Mouse (Mus musculus) c-Kit-positive CD71-positive TER-119-positive erythroid progenitor cells, embryonic 14.5 days (primary cell): Measurements from ENCODE around the gene Aadacl3.

ENCODE experiments used
- DNase-seq: peaks from one replicate; pipeline ENCODE4 v3.0.0-alpha.2; 2013; ENCODE audit warnings: low spot score

The Aadacl3 gene

GRCm38 (mm10) chr4:144463656-144464055 is at the start of gene Aadacl3:
Gene Aadacl3, minus strand, starts transcription at chr4:144463756.
- no peak for DNase-seq

DNA sequence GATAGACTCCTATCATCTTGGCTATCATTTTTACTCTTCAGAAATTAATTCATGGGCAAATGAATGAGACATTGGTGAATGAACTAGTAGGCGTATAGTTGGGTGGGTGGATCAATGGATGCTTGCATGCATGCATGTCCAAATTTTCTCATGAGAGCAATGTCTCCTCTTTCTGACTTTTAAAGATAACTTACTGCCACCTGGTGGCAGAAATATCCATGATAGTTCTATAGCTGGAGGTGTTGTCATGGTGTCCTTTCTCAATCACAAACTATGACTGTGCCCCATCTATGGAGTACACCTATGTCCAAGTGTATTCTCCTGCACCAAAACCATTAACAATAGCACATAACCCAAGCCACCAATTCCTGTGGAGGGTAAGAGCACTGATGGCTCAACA is 43.0 kb upstream of the Aadacl3 start:
- no peak for DNase-seq

DNA sequence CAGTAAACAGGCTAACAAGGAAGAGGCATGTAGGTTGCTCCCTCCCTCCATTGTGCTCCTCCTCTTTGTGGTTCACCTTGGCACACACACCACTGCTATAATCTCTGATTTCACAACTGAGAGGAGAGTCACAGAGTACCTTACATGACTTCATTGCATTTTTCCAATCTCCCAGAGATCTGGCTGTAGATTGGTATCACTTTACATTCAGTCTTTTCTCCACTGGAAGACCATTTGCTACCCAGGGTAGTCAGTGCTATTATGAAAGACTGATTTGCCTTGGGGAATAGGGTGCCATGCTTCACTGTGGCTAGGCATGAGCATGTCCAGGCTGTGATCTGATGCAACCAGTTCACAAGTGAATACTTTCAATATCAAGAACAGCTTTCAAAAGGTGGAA is 29.8 kb upstream of the Aadacl3 start:
- DNase-seq = no peak

GRCm38 (mm10) chr4:144468091-144468490 is 4.5 kb upstream of the Aadacl3 start:
- DNase-seq = no peak

- no peak for DNase-seq
Observed at GRCm38 (mm10) chr4:144465206-144465605, 1.6 kb upstream of the Aadacl3 start.

DNA sequence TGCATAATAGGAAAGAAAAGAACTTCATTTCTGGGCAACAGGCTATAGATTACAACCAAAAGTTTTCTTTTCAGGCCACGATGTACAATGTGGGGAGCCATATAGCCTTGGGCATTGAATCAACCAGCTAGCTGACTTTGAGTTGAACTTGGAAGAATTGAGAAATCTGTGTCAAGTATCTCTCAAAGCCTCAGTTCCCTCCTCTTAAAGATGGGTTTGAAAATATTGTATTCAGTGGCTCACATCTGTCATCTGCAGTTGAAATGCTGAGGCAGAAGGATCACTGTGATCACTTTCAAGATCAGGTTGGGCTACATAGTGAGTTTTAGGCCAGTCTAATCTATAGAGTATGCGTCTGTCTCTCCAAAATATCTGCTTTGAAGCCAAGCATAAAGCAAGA is 10.3 kb downstream of the Aadacl3 start, which contains the start of gene Gm9944:
Gene Gm9944 (minus strand): TSS at position 101 of the 400 bp plus-strand sequence.
- no peak for DNase-seq

GRCm38 (mm10) chr4:144448546-144448945 is 15.0 kb downstream of the Aadacl3 start:
- DNase-seq = no peak

DNA sequence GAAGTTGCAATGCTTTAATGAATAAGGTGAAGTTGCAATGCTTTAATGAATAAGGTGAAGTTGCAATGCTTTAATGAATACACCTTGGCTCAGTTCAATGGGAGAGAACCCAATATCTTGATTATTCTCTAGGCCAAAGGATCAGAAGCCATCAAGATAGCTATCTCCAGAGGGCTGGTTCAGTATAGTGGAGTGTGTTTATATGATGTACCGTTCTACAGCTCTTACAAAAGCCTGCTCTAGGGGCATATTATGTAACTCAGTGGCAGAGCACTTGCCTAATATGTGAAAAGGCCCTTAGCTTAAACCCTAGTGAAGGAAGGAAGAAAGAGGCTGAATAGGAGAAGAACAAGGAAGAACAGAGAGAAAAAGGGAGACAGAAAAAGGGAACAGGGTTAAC is 22.0 kb downstream of the Aadacl3 start:
- no peak for DNase-seq

- DNase-seq = no peak
Observed at GRCm38 (mm10) chr4:144441095-144441494, 22.5 kb downstream of the Aadacl3 start.

DNA sequence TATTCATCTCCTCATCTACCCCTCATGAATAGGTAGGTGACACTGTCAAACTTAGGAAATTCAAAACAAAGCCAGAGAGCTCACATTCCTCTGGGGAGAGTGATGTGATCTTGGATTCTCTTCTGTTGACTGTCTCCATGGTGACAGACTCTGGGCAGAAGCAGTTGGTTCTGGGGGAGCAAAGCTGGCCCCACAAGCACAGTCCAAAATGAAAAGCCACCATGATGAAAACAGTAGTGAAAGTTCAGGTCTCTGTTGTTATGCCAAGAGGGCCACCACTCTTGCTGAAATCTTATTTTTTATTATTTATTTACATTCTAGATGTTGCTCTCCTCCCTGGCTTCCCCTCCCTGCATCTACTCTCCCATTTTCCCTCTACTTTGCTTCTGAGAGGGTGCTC is 24.9 kb downstream of the Aadacl3 start, which contains the start of gene 1700012P22Rik:
Gene 1700012P22Rik (minus strand): TSS at position 101 of the 400 bp plus-strand sequence.
- DNase-seq = no peak

- DNase-seq = no peak
Observed at GRCm38 (mm10) chr4:144433216-144433615, 30.3 kb downstream of the Aadacl3 start.

DNA sequence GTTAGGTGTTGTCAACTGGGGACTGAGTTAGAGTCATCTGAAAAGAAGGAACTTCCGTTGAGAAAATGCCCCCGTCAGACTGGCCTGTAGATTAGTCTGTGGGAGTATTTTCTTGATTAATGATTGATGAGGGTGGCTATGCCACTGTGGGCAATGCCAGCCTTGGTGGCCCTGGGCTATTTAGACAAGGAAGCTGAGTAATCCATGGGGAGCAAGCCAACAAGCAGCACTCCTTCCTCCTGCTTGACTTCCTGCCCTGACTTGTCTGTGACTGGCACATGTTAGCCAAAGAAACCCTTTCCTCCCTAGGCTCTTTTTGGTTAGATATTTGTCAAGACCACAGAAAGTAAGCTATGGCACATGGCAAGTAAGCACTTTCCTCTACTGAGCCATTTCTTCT is 32.8 kb downstream of the Aadacl3 start:
- DNase-seq = no peak

DNA sequence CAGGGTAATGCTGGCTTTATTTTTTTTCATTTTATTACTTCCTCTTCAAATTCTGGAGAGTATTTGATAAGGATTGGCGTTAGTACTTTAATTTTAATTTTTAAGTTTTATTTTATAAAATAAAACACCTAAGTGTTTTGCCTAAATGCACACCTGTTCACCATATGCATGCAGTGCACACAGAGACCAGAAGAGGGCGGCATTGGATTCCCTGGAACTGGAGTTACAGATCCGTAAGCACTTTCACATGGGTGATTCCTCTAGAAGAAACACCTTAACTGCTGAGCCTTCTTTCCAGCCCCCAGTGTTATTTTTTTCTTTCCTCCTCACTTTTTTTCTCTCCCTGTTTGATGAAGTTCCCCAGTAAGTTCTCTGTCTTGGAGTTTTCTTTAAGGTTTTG is 34.7 kb downstream of the Aadacl3 start:
- DNase-seq = peak; percentile 15

DNA sequence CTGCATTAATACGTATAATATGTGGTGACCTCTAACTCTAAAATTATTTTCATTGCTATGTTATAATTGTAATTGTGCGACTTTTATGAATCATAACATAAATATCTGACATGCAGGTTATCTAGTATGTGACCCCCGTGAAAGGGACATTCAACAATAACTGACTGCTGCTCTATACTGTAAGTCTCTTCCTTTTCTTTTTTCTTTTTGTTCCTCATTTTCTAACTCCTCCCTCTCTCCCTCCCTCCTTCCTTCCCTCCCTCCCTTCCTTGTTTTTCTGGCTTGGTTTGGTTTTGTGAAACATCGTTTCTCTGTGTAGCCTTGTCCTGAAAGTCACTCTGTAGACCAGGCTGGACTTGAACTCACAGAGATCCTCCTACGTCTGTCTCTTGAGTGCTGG is 39.0 kb downstream of the Aadacl3 start:
- no peak for DNase-seq

DNA sequence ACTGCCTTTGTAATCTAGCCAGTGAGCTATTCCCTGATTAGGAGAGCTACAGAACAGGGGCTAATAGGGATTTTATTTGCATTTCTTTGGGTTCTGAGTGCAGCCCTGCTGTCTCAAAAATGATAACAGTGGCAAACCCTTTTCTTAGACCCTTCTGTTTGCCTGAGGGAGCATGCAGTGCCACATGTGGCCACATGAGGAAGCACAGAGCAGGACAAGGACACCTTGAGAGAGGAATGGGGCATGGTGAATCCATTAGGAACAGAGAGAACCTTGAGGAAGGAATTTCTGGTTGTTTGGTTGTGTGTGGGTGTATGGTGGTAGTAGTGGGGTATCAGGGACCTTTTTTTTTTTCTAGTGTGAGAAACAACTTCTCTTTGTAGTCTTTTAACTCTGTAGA is 42.9 kb downstream of the Aadacl3 start:
- no peak for DNase-seq

- no peak for DNase-seq
Observed at GRCm38 (mm10) chr4:144408290-144408689, 55.3 kb downstream of the Aadacl3 start, which contains the start of gene Pramef12. Gene Pramef12, minus strand, starts transcription at chr4:144408464.

DNA sequence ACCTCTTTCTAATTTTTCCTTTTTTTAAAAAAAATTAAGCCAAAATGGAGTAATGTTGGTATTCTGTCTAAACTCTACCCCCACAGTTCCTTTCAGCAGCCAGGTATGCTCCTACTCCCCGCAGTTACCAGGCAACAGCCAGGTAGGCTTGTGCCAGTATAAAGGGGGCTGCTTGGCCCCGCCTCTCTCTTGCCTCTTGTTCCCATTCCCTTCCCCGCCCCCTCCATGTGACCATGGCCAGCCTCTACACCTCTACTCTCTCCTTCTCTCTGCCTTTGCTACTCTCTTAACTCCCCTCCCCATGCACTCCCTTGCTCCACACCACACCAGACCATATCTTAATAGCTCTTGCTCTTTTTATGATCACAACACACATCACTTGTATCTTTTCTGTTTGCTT is 57.3 kb downstream of the Aadacl3 start:
- DNase-seq = no peak

DNA sequence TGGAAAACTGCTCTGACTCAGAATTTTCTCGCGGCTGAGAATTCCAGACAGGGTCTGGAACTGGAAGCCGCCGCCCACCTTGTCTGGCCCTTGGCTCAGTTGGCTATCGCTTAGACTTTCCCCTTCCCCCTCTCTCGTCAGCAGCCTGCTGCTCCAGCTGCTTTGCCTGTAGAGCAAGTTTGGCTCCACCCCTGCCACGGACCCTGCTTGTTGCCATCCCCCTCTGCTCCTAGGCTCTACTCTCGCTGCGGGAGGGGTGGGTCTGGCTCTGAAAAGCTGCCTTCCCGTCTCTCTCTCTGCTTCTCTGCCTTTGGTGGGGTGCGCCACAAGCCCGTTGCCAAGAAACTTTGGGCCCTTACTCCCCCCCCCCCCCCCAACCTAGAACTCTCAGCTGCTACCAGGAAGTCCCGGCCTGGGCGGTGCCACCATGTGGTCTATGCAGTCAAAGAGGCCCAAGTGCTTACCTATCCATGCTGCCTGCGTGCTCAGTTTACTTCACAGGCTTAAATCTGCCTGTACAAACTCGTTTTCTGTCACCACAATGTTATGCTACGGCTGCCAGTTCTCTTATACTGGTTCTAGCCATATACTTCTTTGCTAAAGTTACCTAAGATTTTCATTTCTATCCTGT is 59.0 kb downstream of the Aadacl3 start:
- no peak for DNase-seq
